Mouse (Mus musculus): ENCODE results near the gene Mthfd1l. TPM values are rescaled to one million over a fixed set of nuclear protein-coding genes. Genes with fewer than 3 reads are reported as not detected.

Gene Mthfd1l
- total and polyA plus RNA-seq, 2 experiments from 2014 or later: 7.4 to 10.7 TPM

- ATAC-seq (no peak), DNase-seq (ENCODE audit: low spot score) (no peak)
- TF ChIP-seq CTCF (IDR thresholded peaks at IDR 0.05; ENCODE audit: low read depth): no peak
- Histone ChIP-seq H3K9ac (replicated peaks; ENCODE audit: low read length) (no peak overlapping the region), H3K27me3 (ENCODE audit: insufficient read depth, low read length) (no peaks in the 10 kb centered on the region), H3K4me3 (ENCODE audit: low read length) (no peak overlapping the region), H3K36me3 (ENCODE audit: insufficient read depth, low read length) (no peaks in the 10 kb centered on the region), H3K4me2 (ENCODE audit: low read depth, low read length) (no peak overlapping the region), H3K4me1 (ENCODE audit: insufficient read depth, low read length) (no peaks in the 10 kb centered on the region), H3K27ac (no peak overlapping the region), H3K9me3 (ENCODE audit: low read length) (no peaks in the 10 kb centered on the region)
- 91% methylated on average over 8 of the region's 8 CpGs for WGBS
These were observed 20.6 kb downstream of the Mthfd1l start for GRCm38 (mm10) chr10:3993365-3994102.

DNA sequence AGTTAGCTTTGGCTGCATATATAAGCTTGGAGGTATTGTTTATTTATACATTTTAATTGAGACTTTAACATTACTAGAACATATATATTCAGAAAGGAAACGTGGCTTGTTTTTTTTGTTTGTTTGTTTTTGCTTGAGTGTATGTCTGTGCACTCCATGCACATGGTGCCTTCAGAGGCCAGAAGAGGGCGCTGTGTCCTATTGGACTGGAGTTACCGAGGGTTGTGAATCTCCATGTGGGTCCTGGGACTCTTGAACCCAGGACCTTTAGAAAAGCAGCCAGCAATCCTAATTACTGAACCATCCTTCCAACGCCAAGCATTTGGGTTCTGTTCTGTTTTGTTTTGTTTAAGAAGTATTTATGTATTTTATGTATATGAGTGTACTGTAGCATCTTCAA, 22.4 kb downstream of the Mthfd1l start:
- ATAC-seq (no peak), DNase-seq (ENCODE audit: low spot score) (no peak)
- no peaks in the 10 kb centered on the region for H3K4me1 ChIP-seq (ENCODE audit: insufficient read depth, low read length)
- no peak overlapping the region for H3K4me2 ChIP-seq (ENCODE audit: low read depth, low read length)
- H3K36me3 ChIP-seq (ENCODE audit: insufficient read depth, low read length): no peaks in the 10 kb centered on the region
- peak; percentile 33 for TF ChIP-seq CTCF (IDR thresholded peaks at IDR 0.05; ENCODE audit: low read depth)
- H3K27ac ChIP-seq: no peak overlapping the region
- no peaks in the 10 kb centered on the region for H3K9me3 ChIP-seq (ENCODE audit: low read length)
- WGBS: 78% methylated on average over 4 of the region's 4 CpGs
- no peaks in the 10 kb centered on the region for H3K27me3 ChIP-seq (ENCODE audit: insufficient read depth, low read length)
- H3K9ac ChIP-seq (replicated peaks; ENCODE audit: low read length): no peak overlapping the region
- no peak overlapping the region for H3K4me3 ChIP-seq (ENCODE audit: low read length)

DNA sequence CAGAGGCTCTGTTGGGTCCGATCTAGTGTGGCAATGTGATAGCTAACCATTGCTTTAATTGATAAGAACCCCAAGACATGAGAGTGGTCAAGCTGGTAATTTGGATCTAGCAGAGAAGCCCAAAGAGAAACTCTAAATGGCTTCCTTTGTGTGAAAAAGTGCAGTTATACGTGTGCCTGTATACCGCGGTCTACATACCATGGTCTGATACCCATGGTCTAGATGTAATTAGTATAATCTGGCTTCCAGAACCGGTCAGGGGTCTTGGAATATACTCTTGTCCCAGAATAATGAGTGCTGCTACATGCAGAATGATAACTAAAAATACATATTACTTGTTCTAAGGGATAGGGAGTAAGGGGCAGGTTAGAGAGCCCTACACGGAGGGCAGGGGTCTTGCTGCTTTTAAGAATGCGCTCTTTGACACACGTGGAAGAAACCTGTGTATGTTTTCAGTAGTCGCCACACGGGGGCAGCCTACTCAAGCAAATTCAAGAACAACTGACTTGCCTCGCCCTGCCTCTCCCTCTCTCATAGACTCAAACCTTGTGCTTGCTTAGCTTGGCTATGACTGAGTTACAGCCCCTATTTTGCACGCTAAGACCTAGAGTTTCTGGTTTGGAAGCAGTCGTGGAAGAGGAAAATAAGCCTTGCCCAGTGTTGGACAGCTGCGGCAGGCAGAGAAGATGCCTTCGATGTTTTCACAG, 23.4 kb downstream of the Mthfd1l start:
- peak; percentile 88 for ATAC-seq
- H3K27me3 ChIP-seq (ENCODE audit: insufficient read depth, low read length): no peaks in the 10 kb centered on the region
- DNase-seq (ENCODE audit: low spot score): peak; percentile 91
- H3K4me2 ChIP-seq (ENCODE audit: low read depth, low read length): no peak overlapping the region
- H3K36me3 ChIP-seq (ENCODE audit: insufficient read depth, low read length): no peaks in the 10 kb centered on the region
- peak; percentile 90 for TF ChIP-seq CTCF (IDR thresholded peaks at IDR 0.05; ENCODE audit: low read depth)
- no peaks in the 10 kb centered on the region for H3K9me3 ChIP-seq (ENCODE audit: low read length)
- no peak overlapping the region for H3K4me3 ChIP-seq (ENCODE audit: low read length)
- H3K27ac ChIP-seq: no peak overlapping the region
- 52% methylated on average over 15 of the region's 15 CpGs for WGBS
- H3K4me1 ChIP-seq (ENCODE audit: insufficient read depth, low read length): no peaks in the 10 kb centered on the region
- H3K9ac ChIP-seq (replicated peaks; ENCODE audit: low read length): no peak overlapping the region

GRCm38 (mm10) chr10:3997851-3998426, 25.0 kb downstream of the Mthfd1l start:
- Histone ChIP-seq H3K36me3 (ENCODE audit: insufficient read depth, low read length) (no peaks in the 10 kb centered on the region), H3K4me3 (ENCODE audit: low read length) (no peak overlapping the region), H3K27ac (no peak overlapping the region), H3K4me1 (ENCODE audit: insufficient read depth, low read length) (no peaks in the 10 kb centered on the region), H3K9me3 (ENCODE audit: low read length) (no peaks in the 10 kb centered on the region), H3K27me3 (ENCODE audit: insufficient read depth, low read length) (no peaks in the 10 kb centered on the region), H3K4me2 (ENCODE audit: low read depth, low read length) (no peak overlapping the region), H3K9ac (replicated peaks; ENCODE audit: low read length) (no peak overlapping the region)
- TF ChIP-seq CTCF (IDR thresholded peaks at IDR 0.05; ENCODE audit: low read depth): no peak
- WGBS: 87% methylated on average over 7 of the region's 7 CpGs
- DNase-seq (ENCODE audit: low spot score) (no peak), ATAC-seq (no peak)

DNA sequence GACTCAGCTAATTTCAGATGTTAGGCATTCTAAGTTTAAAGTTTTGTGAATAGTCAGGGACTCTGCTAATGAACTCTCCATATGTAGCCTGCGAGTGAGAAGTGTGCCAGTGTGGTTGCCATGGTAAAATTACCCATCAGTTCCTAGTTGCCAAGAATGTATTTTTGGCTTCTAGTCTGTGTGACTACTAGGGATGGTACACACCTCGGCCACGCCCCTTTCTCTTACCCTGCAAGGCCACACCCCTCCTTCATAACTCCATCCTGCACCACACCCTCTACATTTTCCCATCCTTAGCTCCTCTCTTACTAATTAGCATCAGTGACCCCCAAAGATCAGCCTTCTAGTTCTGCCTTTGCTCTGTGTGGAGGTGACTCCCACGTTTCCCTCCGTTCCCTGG, 29.8 kb downstream of the Mthfd1l start:
- no peak overlapping the region for H3K4me3 ChIP-seq (ENCODE audit: low read length)
- H3K4me2 ChIP-seq (ENCODE audit: low read depth, low read length): no peak overlapping the region
- no peak for ATAC-seq
- no peak overlapping the region for H3K9ac ChIP-seq (replicated peaks; ENCODE audit: low read length)
- no peak for DNase-seq (ENCODE audit: low spot score)
- H3K9me3 ChIP-seq (ENCODE audit: low read length): no peaks in the 10 kb centered on the region
- TF ChIP-seq CTCF (IDR thresholded peaks at IDR 0.05; ENCODE audit: low read depth): no peak
- H3K36me3 ChIP-seq (ENCODE audit: insufficient read depth, low read length): no peaks in the 10 kb centered on the region
- 74% methylated on average over 5 of the region's 5 CpGs for WGBS
- no peaks in the 10 kb centered on the region for H3K4me1 ChIP-seq (ENCODE audit: insufficient read depth, low read length)
- H3K27me3 ChIP-seq (ENCODE audit: insufficient read depth, low read length): no peaks in the 10 kb centered on the region
- H3K27ac ChIP-seq: no peak overlapping the region

- DNase-seq (ENCODE audit: low spot score): no peak
- no peak for ATAC-seq
- H3K36me3 ChIP-seq (ENCODE audit: insufficient read depth, low read length): no peaks in the 10 kb centered on the region
- H3K27ac ChIP-seq: no peak overlapping the region
- H3K27me3 ChIP-seq (ENCODE audit: insufficient read depth, low read length): no peaks in the 10 kb centered on the region
- H3K9ac ChIP-seq (replicated peaks; ENCODE audit: low read length): no peak overlapping the region
- H3K4me3 ChIP-seq (ENCODE audit: low read length): no peak overlapping the region
- no peaks in the 10 kb centered on the region for H3K4me1 ChIP-seq (ENCODE audit: insufficient read depth, low read length)
- TF ChIP-seq CTCF (IDR thresholded peaks at IDR 0.05; ENCODE audit: low read depth): no peak
- no peak overlapping the region for H3K4me2 ChIP-seq (ENCODE audit: low read depth, low read length)
- no peaks in the 10 kb centered on the region for H3K9me3 ChIP-seq (ENCODE audit: low read length)
- 80% methylated on average over 7 of the region's 7 CpGs for WGBS
These were observed 32.3 kb downstream of the Mthfd1l start for GRCm38 (mm10) chr10:4005191-4005590.
